Comparison of ENCODE assay signal across 1 mouse cellular context in genomic region chr2:73386356-73387046, GRCm38 (mm10).
TF ChIP-seq lines count a peak whose summit lies in the region.

Gpr155 (minus strand) TSS chr2:73386572.

TF ChIP-seq in CH12.LX, 34 proteins besides CTCF, POLR2A, EP300 and RAD21 (continued from another document):
- TF ChIP-seq TCF12 (IDR thresholded peaks at IDR 0.05; ENCODE audit: low read depth, low read length) (peak; percentile 99), NRF1 (IDR thresholded peaks at IDR 0.05; ENCODE audit: low read depth, low read length) (peak; percentile 39; the same call in 1 of the 2 replicates), MAZ (IDR thresholded peaks at IDR 0.05; ENCODE audit: low read depth, low read length) (peak; percentile 27; the same call in 1 of the 2 replicates), ELF1 (IDR thresholded peaks at IDR 0.05; ENCODE audit: low read depth, low read length) (peak; percentile 96), HCFC1 (IDR thresholded peaks at IDR 0.05; ENCODE audit: low read depth, low read length) (peak; percentile 74), UBTF (IDR thresholded peaks at IDR 0.05; ENCODE audit: low read depth, low read length) (no peak), PAX5 (IDR thresholded peaks at IDR 0.05; ENCODE audit: low read length) (no peak), JUND (conservative IDR thresholded peaks at IDR 0.05; ENCODE audit: low read depth, low read length) (no peak), ZNF384 (IDR thresholded peaks at IDR 0.05; ENCODE audit: low read depth, low read length) (no peak), MAX (IDR thresholded peaks at IDR 0.05; ENCODE audit: low read length) (peak; percentile 24; the same call in 1 of the 2 replicates), MEF2A (IDR thresholded peaks at IDR 0.05; ENCODE audit: borderline replicate concordance, low read depth, low read length) (0 out of 2 replicates have a peak, but pooled peaks have one; percentile 44), CHD1 (IDR thresholded peaks at IDR 0.05; ENCODE audit: low read depth, low read length) (no peak)
